Mouse (Mus musculus): ENCODE results near the gene Cdh10. TPM values are rescaled to one million over a fixed set of nuclear protein-coding genes. Genes with fewer than 3 reads are reported as not detected.

Cdh10 gene
- total RNA-seq, 2 experiments from 2014 or later, result 57.4 to 67.1 TPM

- intact Hi-C loops (cut with DNase I), result no loop called here
- DNase-seq (ENCODE audit: extremely low spot score in 1 of 2, low spot score in 2 of 2), result no peak
Measured at GRCm38 (mm10) chr15:18925392-18926117, 106.8 kb downstream of the Cdh10 start.

- DNase-seq (ENCODE audit: extremely low spot score in 1 of 2, low spot score in 2 of 2), result no peak
- intact Hi-C loops (cut with DNase I), result no loop called here
Measured at GRCm38 (mm10) chr15:18926964-18927363, 108.2 kb downstream of the Cdh10 start.

- intact Hi-C loops (cut with DNase I), result no loop called here
- no peak for DNase-seq (ENCODE audit: extremely low spot score in 1 of 2, low spot score in 2 of 2)
Measured at GRCm38 (mm10) chr15:18952266-18952665, 133.5 kb downstream of the Cdh10 start.

GRCm38 (mm10) chr15:18975041-18975440, 156.3 kb downstream of the Cdh10 start:
- DNase-seq (ENCODE audit: extremely low spot score in 1 of 2, low spot score in 2 of 2), result no peak
- intact Hi-C loops (cut with DNase I), result no loop called here

GRCm38 (mm10) chr15:18984891-18985290, 166.1 kb downstream of the Cdh10 start:
- intact Hi-C loops (cut with DNase I), result no loop called here
- DNase-seq (ENCODE audit: extremely low spot score in 1 of 2, low spot score in 2 of 2), result no peak

GRCm38 (mm10) chr15:18987671-18988070, 168.9 kb downstream of the Cdh10 start:
- no peak for DNase-seq (ENCODE audit: extremely low spot score in 1 of 2, low spot score in 2 of 2)
- intact Hi-C loops (cut with DNase I), result no loop called here

GRCm38 (mm10) chr15:18993512-18993911, 174.8 kb downstream of the Cdh10 start:
- DNase-seq (ENCODE audit: extremely low spot score in 1 of 2, low spot score in 2 of 2), result no peak
- intact Hi-C loops (cut with DNase I), result no loop called here

- DNase-seq (ENCODE audit: extremely low spot score in 1 of 2, low spot score in 2 of 2), result no peak
- intact Hi-C loops (cut with DNase I), result no loop called here
Measured at GRCm38 (mm10) chr15:18994294-18994693, 175.5 kb downstream of the Cdh10 start.

GRCm38 (mm10) chr15:19010829-19011228, 192.1 kb downstream of the Cdh10 start:
- no peak for DNase-seq (ENCODE audit: extremely low spot score in 1 of 2, low spot score in 2 of 2)
- intact Hi-C loops (cut with DNase I), result loop anchor here (10.0 kb wide), 1 partner anchor 264 kb away; no protein-coding TSS in a partner anchor

GRCm38 (mm10) chr15:19032983-19033382, 214.2 kb downstream of the Cdh10 start:
- intact Hi-C loops (cut with DNase I), result no loop called here
- no peak for DNase-seq (ENCODE audit: extremely low spot score in 1 of 2, low spot score in 2 of 2)

GRCm38 (mm10) chr15:19040077-19040476, 221.3 kb downstream of the Cdh10 start:
- intact Hi-C loops (cut with DNase I), result loop anchor here (5.0 to 10.0 kb wide), 2 partner anchors 218 to 1945 kb away; no protein-coding TSS in a partner anchor
- peak in 1 of 2 experiments; percentile 16 for DNase-seq (ENCODE audit: extremely low spot score in 1 of 2, low spot score in 2 of 2)

All from left cerebral cortex, postnatal 10 days (tissue).